ENCODE assay signal across 8 mouse cellular contexts in the genomic region with DNA sequence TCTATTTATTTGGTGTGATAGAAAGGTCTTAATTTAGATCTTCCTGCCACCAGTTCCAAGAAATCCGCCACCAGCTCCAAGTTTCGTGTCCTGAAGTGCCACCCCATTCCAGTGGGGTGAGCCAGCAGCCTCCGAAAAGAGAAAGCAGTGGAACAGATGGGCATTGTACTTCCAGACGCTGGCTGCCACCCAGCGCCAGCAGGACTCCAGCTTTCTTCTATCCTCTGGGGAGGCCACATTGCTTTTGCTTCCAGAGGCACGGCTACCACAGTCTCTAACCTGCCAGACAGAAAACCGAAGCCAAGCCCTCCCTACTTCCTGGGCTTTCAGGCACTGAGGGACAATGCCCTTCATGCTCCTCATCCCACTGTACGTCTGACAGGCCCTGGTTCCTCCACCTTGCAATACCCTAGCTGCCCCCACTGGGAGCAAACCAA. TPM values are rescaled to one million over a fixed set of nuclear protein-coding genes. Genes with fewer than 3 reads are reported as not detected.
DNase-seq lines count a peak whose midpoint lies in the region; ATAC-seq and TF ChIP-seq lines count a peak whose summit lies in the region.

No protein-coding gene starts in this region.

- intact Hi-C loops in gastrocnemius, postnatal 36 days (cut with DNase I), result loop anchor here (5.0 kb wide), 1 partner anchor 45 kb away; no protein-coding TSS in a partner anchor

- H3K4me1 ChIP-seq in kidney, adult 2 months (ENCODE audit: control insufficient read depth, insufficient read depth, low read length), result no peaks in the 10 kb centered on the region

- H3K27ac ChIP-seq in kidney, adult 2 months (ENCODE audit: insufficient read depth, low read depth, low read length), result no peak overlapping the region

- no peaks in the 10 kb centered on the region for H3K36me3 ChIP-seq in kidney, adult 2 months (ENCODE audit: control insufficient read depth, insufficient read depth, low read length)

- peak; percentile 44 for DNase-seq in kidney, adult 2 months
- DNase-seq in kidney, adult 18-20 months, result no peak
- DNase-seq in cerebellum, postnatal 14 days, result peak; percentile 70 to 75
- peak; percentile 47 to 51 for DNase-seq in gastrocnemius, postnatal 36 days
- peak; percentile 44 for DNase-seq in layer of hippocampus, adult 9-10 months (ENCODE audit: low spot score)
- DNase-seq in lung, postnatal 36 days, result peak; percentile 59
- DNase-seq in testis, postnatal 14 days (ENCODE audit: low spot score), result peak; percentile 49

- 59% methylated on average over 8 of the region's 8 CpGs for WGBS in kidney, adult 2 months

- ATAC-seq in inflammation-experienced regulatory T-cells, adult 6 months, result no peak

- H3K4me3 ChIP-seq in kidney, adult 2 months (ENCODE audit: insufficient read depth, low read depth, low read length), result no peak overlapping the region

- no peak for TF ChIP-seq POLR2A in kidney, adult 2 months (IDR thresholded peaks at IDR 0.05; ENCODE audit: low read depth, low read length)

- no peak for TF ChIP-seq CTCF in kidney, adult 2 months (conservative IDR thresholded peaks at IDR 0.05; ENCODE audit: insufficient read depth, insufficient read length, low read depth, low read length)

- H3K27me3 ChIP-seq in kidney, adult 2 months (replicated peaks; ENCODE audit: control insufficient read depth, insufficient read depth, low read length), result no peaks in the 10 kb centered on the region

RNA-seq across cellular contexts. Expression of a gene that starts 54.1 kb away (rescaled TPM):
- 31.4 and 34.8 TPM in 2 replicates for polyA plus RNA-seq in kidney, adult 2 months (2012; rRNA removed)
- 1 to 10 TPM; 8.9 to 9.5 TPM for total RNA-seq in gastrocnemius, postnatal 36 days (2021)
- 10 to 100 TPM; 75.1 to 91.9 (median 89.0) TPM for polyA plus RNA-seq in inflammation-experienced regulatory T-cells, adult 6 months (2017; shearing (Covaris generic))
